Mouse (Mus musculus): ENCODE data around the gene N4bp2l2. TPM values are rescaled to one million over a fixed set of nuclear protein-coding genes. Genes with fewer than 3 reads are reported as not detected.
"Not testable (repeated sequence)": the region's sequence is repeated elsewhere in the genome, so short reads cannot be mapped to it uniquely, and the experiment has no call there.

Gene N4bp2l2
- polyA plus RNA-seq (2016; fragmentation: Nextera tagmentation; extraction: Ambion mirVana): 30.4 and 31.1 TPM in 2 replicates

- not testable (repeated sequence) for DNase-seq (ENCODE audit: low spot score); H3K4me1 ChIP-seq (replicated peaks); H3K9me3 ChIP-seq; H3K27me3 ChIP-seq (ENCODE audit: insufficient read depth, poor library complexity, severe bottlenecking)
- H3K4me3 ChIP-seq: peak within 1 kb of the TSS; percentile 91
- peak within 1 kb of the TSS; percentile 93 for H3K27ac ChIP-seq
- 91% methylated on average over 9 of the region's 9 CpGs for WGBS
- peaks cover 15% of the 10 kb centered on the region for H3K36me3 ChIP-seq
Observed at GRCm38 (mm10) chr5:150666133-150666739, at the start of gene N4bp2l2. Gene N4bp2l2, minus strand, starts transcription at chr5:150666183.

GRCm38 (mm10) chr5:150713431-150713830 is 47.4 kb upstream of the N4bp2l2 start:
- no peaks in the 10 kb centered on the region for H3K27me3 ChIP-seq (ENCODE audit: insufficient read depth, poor library complexity, severe bottlenecking)
- H3K36me3 ChIP-seq: no peaks in the 10 kb centered on the region
- no peak overlapping the region for H3K4me3 ChIP-seq
- no peaks in the 10 kb centered on the region for H3K4me1 ChIP-seq (replicated peaks)
- H3K9me3 ChIP-seq: no peaks in the 10 kb centered on the region
- no peak overlapping the region for H3K27ac ChIP-seq
- no peak for DNase-seq (ENCODE audit: low spot score)

- Histone ChIP-seq H3K4me3 (no peak overlapping the region), H3K27me3 (ENCODE audit: insufficient read depth, poor library complexity, severe bottlenecking) (no peaks in the 10 kb centered on the region), H3K36me3 (0 out of 2 replicates have a peak, but pooled peaks cover 4% of the 10 kb centered on the region), H3K27ac (no peak overlapping the region), H3K4me1 (replicated peaks) (no peaks in the 10 kb centered on the region), H3K9me3 (no peaks in the 10 kb centered on the region)
- 93% methylated on average over 4 of the region's 4 CpGs for WGBS
- DNase-seq (ENCODE audit: low spot score): no peak
Observed at GRCm38 (mm10) chr5:150711503-150711902, 45.5 kb upstream of the N4bp2l2 start.

- H3K27ac ChIP-seq; H3K4me3 ChIP-seq; DNase-seq (ENCODE audit: low spot score); H3K9me3 ChIP-seq; H3K27me3 ChIP-seq (ENCODE audit: insufficient read depth, poor library complexity, severe bottlenecking); H3K36me3 ChIP-seq; H3K4me1 ChIP-seq (replicated peaks): not testable (repeated sequence)
- 93% methylated on average over 3 of the region's 3 CpGs for WGBS
Observed at GRCm38 (mm10) chr5:150707181-150707580, 41.2 kb upstream of the N4bp2l2 start.

- not testable (repeated sequence) for H3K4me3 ChIP-seq; DNase-seq (ENCODE audit: low spot score); H3K27ac ChIP-seq; H3K4me1 ChIP-seq (replicated peaks); H3K36me3 ChIP-seq; H3K9me3 ChIP-seq; H3K27me3 ChIP-seq (ENCODE audit: insufficient read depth, poor library complexity, severe bottlenecking)
- WGBS: 91% methylated on average over 1 of the region's 1 CpGs
Observed at GRCm38 (mm10) chr5:150706651-150707050, 40.7 kb upstream of the N4bp2l2 start.

- H3K9me3 ChIP-seq: 0 out of 2 replicates have a peak, but pooled peaks cover 3% of the 10 kb centered on the region
- H3K27me3 ChIP-seq (ENCODE audit: insufficient read depth, poor library complexity, severe bottlenecking): no peaks in the 10 kb centered on the region
- H3K36me3 ChIP-seq: peaks cover 26% of the 10 kb centered on the region
- H3K4me1 ChIP-seq (replicated peaks): no peaks in the 10 kb centered on the region
- DNase-seq (ENCODE audit: low spot score): no peak
- 79% methylated on average over 2 of the region's 2 CpGs for WGBS
- no peak overlapping the region for H3K4me3 ChIP-seq
- H3K27ac ChIP-seq: no peak overlapping the region
Observed at GRCm38 (mm10) chr5:150702714-150703113, 36.7 kb upstream of the N4bp2l2 start.

GRCm38 (mm10) chr5:150693277-150693676 is 27.3 kb upstream of the N4bp2l2 start:
- Histone ChIP-seq H3K9me3 (peaks cover 8% of the 10 kb centered on the region), H3K4me3 (no peak overlapping the region), H3K27me3 (ENCODE audit: insufficient read depth, poor library complexity, severe bottlenecking) (no peaks in the 10 kb centered on the region), H3K27ac (no peak overlapping the region), H3K36me3 (peaks cover 50% of the 10 kb centered on the region), H3K4me1 (replicated peaks) (no peaks in the 10 kb centered on the region; the same call in 1 of the 2 replicates)
- no peak for DNase-seq (ENCODE audit: low spot score)
- 95% methylated on average over 2 of the region's 2 CpGs for WGBS

- no peaks in the 10 kb centered on the region for H3K27me3 ChIP-seq (ENCODE audit: insufficient read depth, poor library complexity, severe bottlenecking)
- H3K27ac ChIP-seq: no peak overlapping the region
- H3K4me3 ChIP-seq: no peak overlapping the region
- peaks cover 25% of the 10 kb centered on the region for H3K36me3 ChIP-seq
- H3K9me3 ChIP-seq: peaks cover 8% of the 10 kb centered on the region
- no peak for DNase-seq (ENCODE audit: low spot score)
- H3K4me1 ChIP-seq (replicated peaks): no peaks in the 10 kb centered on the region; the same call in 1 of the 2 replicates
Observed at GRCm38 (mm10) chr5:150690685-150691084, 24.7 kb upstream of the N4bp2l2 start.

GRCm38 (mm10) chr5:150682862-150683261 is 16.9 kb upstream of the N4bp2l2 start:
- H3K4me1 ChIP-seq (replicated peaks); H3K4me3 ChIP-seq; H3K9me3 ChIP-seq; DNase-seq (ENCODE audit: low spot score); H3K27me3 ChIP-seq (ENCODE audit: insufficient read depth, poor library complexity, severe bottlenecking); H3K27ac ChIP-seq; H3K36me3 ChIP-seq: not testable (repeated sequence)
- WGBS: 93% methylated on average over 6 of the region's 6 CpGs

GRCm38 (mm10) chr5:150674866-150675265 is 8.9 kb upstream of the N4bp2l2 start:
- no peak for DNase-seq (ENCODE audit: low spot score)
- Histone ChIP-seq H3K9me3 (no peaks in the 10 kb centered on the region), H3K4me1 (replicated peaks) (peaks cover 17% of the 10 kb centered on the region), H3K36me3 (peaks cover 7% of the 10 kb centered on the region), H3K27me3 (ENCODE audit: insufficient read depth, poor library complexity, severe bottlenecking) (no peaks in the 10 kb centered on the region), H3K27ac (peak overlapping the region; percentile 99), H3K4me3 (peak overlapping the region; percentile 89)
- WGBS: 60% methylated on average over 6 of the region's 6 CpGs

GRCm38 (mm10) chr5:150673880-150674621 is 8.1 kb upstream of the N4bp2l2 start:
- H3K36me3 ChIP-seq: peaks cover 4% of the 10 kb centered on the region
- H3K27ac ChIP-seq: peak overlapping the region; percentile 99
- no peaks in the 10 kb centered on the region for H3K27me3 ChIP-seq (ENCODE audit: insufficient read depth, poor library complexity, severe bottlenecking)
- peak overlapping the region; percentile 89 for H3K4me3 ChIP-seq
- WGBS: under 1% methylated on average over 54 of the region's 91 CpGs
- DNase-seq (ENCODE audit: low spot score): peak; percentile 62
- no peaks in the 10 kb centered on the region for H3K9me3 ChIP-seq
- H3K4me1 ChIP-seq (replicated peaks): peaks cover 17% of the 10 kb centered on the region

- Histone ChIP-seq H3K27ac (peak within 1 kb of the TSS; percentile 99), H3K4me1 (replicated peaks) (peaks cover 17% of the 10 kb centered on the region), H3K27me3 (ENCODE audit: insufficient read depth, poor library complexity, severe bottlenecking) (no peaks in the 10 kb centered on the region), H3K4me3 (peak within 1 kb of the TSS; percentile 89), H3K9me3 (no peaks in the 10 kb centered on the region), H3K36me3 (no peaks in the 10 kb centered on the region; the same call in 1 of the 2 replicates)
- WGBS: 14% methylated on average over 49 of the region's 49 CpGs
- DNase-seq (ENCODE audit: low spot score): peak; percentile 95
Observed at GRCm38 (mm10) chr5:150673153-150673835, 7.3 kb upstream of the N4bp2l2 start, which contains the start of gene Pds5b. Gene Pds5b, plus strand, starts transcription at chr5:150673739.

- H3K27me3 ChIP-seq (ENCODE audit: insufficient read depth, poor library complexity, severe bottlenecking): no peaks in the 10 kb centered on the region
- H3K4me3 ChIP-seq: no peak overlapping the region
- WGBS: 91% methylated on average over 7 of the region's 7 CpGs
- H3K4me1 ChIP-seq (replicated peaks): peaks cover 17% of the 10 kb centered on the region
- H3K9me3 ChIP-seq: no peaks in the 10 kb centered on the region
- no peaks in the 10 kb centered on the region for H3K36me3 ChIP-seq
- no peak for DNase-seq (ENCODE audit: low spot score)
- no peak overlapping the region for H3K27ac ChIP-seq
Observed at GRCm38 (mm10) chr5:150672343-150672742, 6.4 kb upstream of the N4bp2l2 start.

Data from hindbrain, embryonic 10.5 days (tissue).